ENCODE assay signal across 18 mouse cellular contexts in genomic region chr19:10046983-10047382, GRCm38 (mm10). TPM values are rescaled to one million over a fixed set of nuclear protein-coding genes. Genes with fewer than 3 reads are reported as not detected.
A peak's percentile ranks its signal among the peaks of the same experiment; 100 is the strongest.
DNase-seq lines count a peak whose midpoint lies in the region; ATAC-seq and TF ChIP-seq lines count a peak whose summit lies in the region.
"Had no signal": no experiment of that assay in that cellular context is flagged by ENCODE, and none has a peak within 500 bp of the region (broad histone marks: within the 10 kb centered on the region; RNA-seq: fewer than 3 reads in every experiment).

No protein-coding gene starts in this region.

- H3K9ac ChIP-seq in heart, embryonic 15.5 days = no peak overlapping the region
- H3K9ac ChIP-seq: forebrain, embryonic 15.5 days; hindbrain, embryonic 14.5 days; midbrain, embryonic 12.5 days had no signal

- H3K4me3 ChIP-seq in heart, embryonic 15.5 days = no peak overlapping the region
- H3K4me3 ChIP-seq in spleen, adult 2 months (ENCODE audit: extremely low read depth, insufficient read depth, insufficient read length) = no peak overlapping the region
- H3K4me3 ChIP-seq: forebrain, embryonic 15.5 days; midbrain, embryonic 12.5 days had no signal

- H3K27me3 ChIP-seq in heart, embryonic 15.5 days = no peaks in the 10 kb centered on the region
- no peaks in the 10 kb centered on the region for H3K27me3 ChIP-seq in spleen, adult 2 months (ENCODE audit: control insufficient read depth, insufficient read depth, low read length)
- H3K27me3 ChIP-seq in splenic B cell, adult 2 months (ENCODE audit: control insufficient read depth, insufficient read depth, low read length, poor library complexity, severe bottlenecking) = no peaks in the 10 kb centered on the region
- H3K27me3 ChIP-seq: forebrain, embryonic 15.5 days; Patski had no signal

- H3K4me1 ChIP-seq in heart, embryonic 15.5 days (replicated peaks) = peaks cover 84% of the 10 kb centered on the region
- H3K4me1 ChIP-seq in spleen, adult 2 months (ENCODE audit: control insufficient read depth, insufficient read depth, insufficient read length) = peaks cover 18% of the 10 kb centered on the region; the same call in 1 of the 2 replicates

- no peak for DNase-seq in heart, postnatal 10 days
- DNase-seq in spleen, adult 2 months (ENCODE audit: low read depth in 1 of 2, low spot score in 2 of 2) = peak; percentile 12 to 47
- DNase-seq in spleen, postnatal 14 days (ENCODE audit: low spot score in 2 of 2) = no peak
- peak; percentile 73 for DNase-seq in splenic B cell, adult 2 months (ENCODE audit: low read depth, low spot score)
- DNase-seq: cerebellum, adult 9-11 months; gastrocnemius, postnatal 10 days; left cerebral cortex, postnatal 4 days; right cerebral cortex, adult 18-20 months had no signal

- ATAC-seq in heart, embryonic 15.5 days (replicated peaks; ENCODE audit: insufficient number of reproducible peaks, insufficient read depth, low FRiP score, low read depth) = no peak
- ATAC-seq in granulocyte monocyte progenitor cell, adult 5-6 weeks (replicated peaks; ENCODE audit: poor library complexity, severe bottlenecking) = peak; percentile 86
- no peak for ATAC-seq in inflammation-experienced regulatory T-cells, adult 6 months
- ATAC-seq: forebrain, embryonic 15.5 days; intestine, postnatal 0 days; Patski had no signal

- intact Hi-C loops in heart, postnatal 10 days (cut with DNase I) = no loop called here

- H3K27ac ChIP-seq in heart, embryonic 15.5 days = peak overlapping the region; percentile 66
- H3K27ac ChIP-seq in spleen, adult 2 months (ENCODE audit: insufficient read depth, low read length) = 0 out of 2 replicates have a peak overlapping the region, but pooled peaks have one; percentile 13
- H3K27ac ChIP-seq: forebrain, embryonic 15.5 days; hindbrain, embryonic 14.5 days; midbrain, embryonic 12.5 days had no signal

- H3K4me2 ChIP-seq in heart, embryonic 15.5 days = no peak overlapping the region
- H3K4me2 ChIP-seq: forebrain, embryonic 15.5 days; hindbrain, embryonic 14.5 days; liver, embryonic 11.5 days; midbrain, embryonic 12.5 days had no signal

- no peak for TF ChIP-seq CTCF in spleen, adult 2 months (IDR thresholded peaks at IDR 0.05; ENCODE audit: extremely low read depth, insufficient read depth, insufficient read length, insufficient replicate concordance)

- WGBS in heart, embryonic 15.5 days = 26% methylated on average over 3 of the region's 3 CpGs
- 6% methylated on average over 3 of the region's 3 CpGs for WGBS in spleen, adult 2 months

- no peaks in the 10 kb centered on the region for H3K36me3 ChIP-seq in heart, embryonic 15.5 days
- H3K36me3 ChIP-seq in spleen, adult 2 months (ENCODE audit: control insufficient read depth, insufficient read depth, low read length) = no peaks in the 10 kb centered on the region
- no peaks in the 10 kb centered on the region for H3K36me3 ChIP-seq in splenic B cell, adult 2 months (ENCODE audit: control insufficient read depth, insufficient read depth, low read length, poor library complexity, severe bottlenecking)
- H3K36me3 ChIP-seq: forebrain, embryonic 15.5 days; midbrain, embryonic 12.5 days had no signal

- TF ChIP-seq POLR2A in spleen, adult 2 months (IDR thresholded peaks at IDR 0.05; ENCODE audit: low read depth, low read length) = no peak

- H3K9me3 ChIP-seq in heart, embryonic 15.5 days (replicated peaks) = no peaks in the 10 kb centered on the region
- H3K9me3 ChIP-seq: forebrain, embryonic 15.5 days; midbrain, embryonic 12.5 days had no signal

RNA-seq across cellular contexts. Expression of gene Fads3, which starts 5.6 kb away (rescaled TPM):
- 39.4 and 43.9 TPM in 2 replicates for polyA plus RNA-seq in heart, embryonic 15.5 days (2015; fragmentation: Nextera tagmentation; extraction: Ambion mirVana)
- 10 to 100 TPM; 39.7 to 45.5 TPM for total RNA-seq in heart, postnatal 10 days (2021)
- polyA plus RNA-seq in spleen, adult 2 months (2012; rRNA removed) = 22.0 and 24.3 TPM in 2 replicates
- 0.38 and 0.97 TPM in 2 replicates for total RNA-seq in granulocyte monocyte progenitor cell, adult 5-6 weeks (2014; fragmentation: Nextera tagmentation)
- 0.22 and 1.4 TPM in 2 replicates for total RNA-seq in granulocyte monocyte progenitor cell, adult 5-6 weeks (2017)
- not detected for polyA plus RNA-seq in inflammation-experienced regulatory T-cells, adult 6 months (2017; shearing (Covaris generic))

RNA-seq across cellular contexts. Expression of gene Rab3il1, which starts 45.5 kb away (rescaled TPM):
- polyA plus RNA-seq in heart, embryonic 15.5 days (2015; fragmentation: Nextera tagmentation; extraction: Ambion mirVana) = 21.8 and 30.0 TPM in 2 replicates
- total RNA-seq in heart, postnatal 10 days (2021) = 10 to 100 TPM; 10.4 to 12.1 TPM
- polyA plus RNA-seq in spleen, adult 2 months (2012; rRNA removed) = 73.5 and 77.8 TPM in 2 replicates
- 3.7 and 8.2 TPM in 2 replicates for total RNA-seq in granulocyte monocyte progenitor cell, adult 5-6 weeks (2014; fragmentation: Nextera tagmentation)
- 1.9 and 2.8 TPM in 2 replicates for total RNA-seq in granulocyte monocyte progenitor cell, adult 5-6 weeks (2017)
- polyA plus RNA-seq in inflammation-experienced regulatory T-cells, adult 6 months (2017; shearing (Covaris generic)) = not detected

RNA-seq across cellular contexts. Expression of gene Best1, which starts 45.5 kb away (rescaled TPM):
- 0.19 and 0.25 TPM in 2 replicates for polyA plus RNA-seq in heart, embryonic 15.5 days (2015; fragmentation: Nextera tagmentation; extraction: Ambion mirVana)
- under 1 TPM; 0.20 to 0.36 TPM for total RNA-seq in heart, postnatal 10 days (2021)
- 0.14 and 0.20 TPM in 2 replicates for polyA plus RNA-seq in spleen, adult 2 months (2012; rRNA removed)
- total RNA-seq in granulocyte monocyte progenitor cell, adult 5-6 weeks (2014; fragmentation: Nextera tagmentation) = not detected in 2 replicates
- 0.09 TPM in 1 of 2 replicates, not detected in the other for total RNA-seq in granulocyte monocyte progenitor cell, adult 5-6 weeks (2017)
- polyA plus RNA-seq in inflammation-experienced regulatory T-cells, adult 6 months (2017; shearing (Covaris generic)) = under 1 TPM in 1 of 3 experiments, not detected in 2; 0.21 TPM
- polyA plus RNA-seq: erythroblast, embryonic 14.5 days; Patski had no signal

RNA-seq across cellular contexts. Expression of gene Fads2, which starts 54.6 kb away (rescaled TPM):
- 29.3 and 48.4 TPM in 2 replicates for polyA plus RNA-seq in heart, embryonic 15.5 days (2015; fragmentation: Nextera tagmentation; extraction: Ambion mirVana)
- 10 to 100 TPM; 11.3 to 14.4 TPM for total RNA-seq in heart, postnatal 10 days (2021)
- 9.6 and 12.2 TPM in 2 replicates for polyA plus RNA-seq in spleen, adult 2 months (2012; rRNA removed)
- total RNA-seq in granulocyte monocyte progenitor cell, adult 5-6 weeks (2014; fragmentation: Nextera tagmentation) = 4.8 and 5.5 TPM in 2 replicates
- 3.7 and 5.4 TPM in 2 replicates for total RNA-seq in granulocyte monocyte progenitor cell, adult 5-6 weeks (2017)
- under 1 TPM in 1 of 3 experiments, not detected in 2; 0.15 TPM for polyA plus RNA-seq in inflammation-experienced regulatory T-cells, adult 6 months (2017; shearing (Covaris generic))

Comparison
In these comparisons a context has a peak if more than half of its experiments do, and no peak if none do; other contexts are left out.
1. DNase-seq: peak in spleen, adult 2 months (2 of 2) and splenic B cell, adult 2 months (single experiment); none in heart, postnatal 10 days (0 of 2) and spleen, postnatal 14 days (0 of 2).
2. RNA of gene Fads3, which starts 5.6 kb away (polyA plus RNA-seq): 39.4 to 43.9 TPM in heart, embryonic 15.5 days and 22.0 to 24.3 TPM in spleen, adult 2 months; not detected in inflammation-experienced regulatory T-cells, adult 6 months; every median in the first group is over 10 times any median in the second.
3. RNA of gene Rab3il1, which starts 45.5 kb away (polyA plus RNA-seq): 73.5 to 77.8 TPM in spleen, adult 2 months and 21.8 to 30.0 TPM in heart, embryonic 15.5 days; not detected in inflammation-experienced regulatory T-cells, adult 6 months; every median in the first group is over 10 times any median in the second.